In the genomic region with DNA sequence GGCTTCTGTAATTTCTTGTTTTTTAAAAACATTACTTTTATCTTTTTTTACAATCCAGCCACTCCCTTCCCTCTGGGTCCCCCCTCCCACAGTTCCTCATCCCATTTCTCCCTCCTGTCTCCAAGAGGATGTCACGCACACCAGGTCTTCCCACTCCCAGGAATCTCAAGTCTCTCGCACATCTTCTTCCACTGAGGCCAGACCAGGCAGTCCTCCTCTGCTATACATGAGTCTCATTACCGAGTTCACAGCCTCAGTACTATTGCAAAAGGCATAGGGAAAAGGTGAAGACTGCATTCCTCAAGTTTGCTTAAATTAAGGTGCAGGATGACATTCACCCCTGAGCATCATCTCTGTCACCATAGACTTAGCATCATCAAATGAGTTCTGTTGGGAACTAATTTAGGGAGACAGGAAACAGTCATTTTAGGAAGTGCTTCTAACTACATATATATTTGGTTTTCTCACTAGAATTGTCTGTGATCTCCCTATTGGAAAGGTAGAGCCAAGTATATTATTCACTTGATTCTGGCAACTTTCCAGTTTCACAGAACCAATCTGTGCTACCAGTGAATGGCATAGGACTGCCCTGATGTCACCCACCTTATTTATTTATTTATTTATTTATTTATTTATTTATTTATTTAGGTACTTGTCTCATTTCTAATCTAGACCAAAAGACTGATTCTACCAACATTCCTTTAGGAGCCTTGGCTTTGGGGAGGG, we compare ENCODE assay signal across 16 mouse cellular contexts. TPM values are rescaled to one million over a fixed set of nuclear protein-coding genes. Genes with fewer than 3 reads are reported as not detected.
DNase-seq lines count a peak whose midpoint lies in the region; ATAC-seq lines count a peak whose summit lies in the region.
"Had no signal": no experiment of that assay in that cellular context is flagged by ENCODE, and none has a peak within 500 bp of the region (broad histone marks: within the 10 kb centered on the region; RNA-seq: fewer than 3 reads in every experiment).

No protein-coding gene starts in this region.

- peaks cover 4% of the 10 kb centered on the region; the same call in 1 of the 2 replicates for H3K4me1 ChIP-seq in forebrain, embryonic 13.5 days
- peaks cover 14% of the 10 kb centered on the region for H3K4me1 ChIP-seq in forebrain, embryonic 10.5 days
- H3K4me1 ChIP-seq in midbrain, embryonic 15.5 days: peaks cover 12% of the 10 kb centered on the region; the same call in 1 of the 2 replicates
- peaks cover 14% of the 10 kb centered on the region for H3K4me1 ChIP-seq in midbrain, embryonic 10.5 days
- peaks cover 20% of the 10 kb centered on the region for H3K4me1 ChIP-seq in neural tube, embryonic 15.5 days
- peaks cover 11% of the 10 kb centered on the region for H3K4me1 ChIP-seq in heart, embryonic 10.5 days

- WGBS in forebrain, embryonic 13.5 days: 59% methylated on average over 3 of the region's 3 CpGs
- 61% methylated on average over 3 of the region's 3 CpGs for WGBS in forebrain, embryonic 10.5 days
- 58% methylated on average over 3 of the region's 3 CpGs for WGBS in midbrain, embryonic 15.5 days
- WGBS in midbrain, embryonic 10.5 days: 44% methylated on average over 3 of the region's 3 CpGs
- WGBS in neural tube, embryonic 15.5 days: 54% methylated on average over 3 of the region's 3 CpGs
- 39% methylated on average over 3 of the region's 3 CpGs for WGBS in heart, embryonic 10.5 days

- no peak overlapping the region for H3K9ac ChIP-seq in forebrain, embryonic 13.5 days
- no peak overlapping the region for H3K9ac ChIP-seq in midbrain, embryonic 15.5 days
- H3K9ac ChIP-seq in neural tube, embryonic 15.5 days (replicated peaks): no peak overlapping the region
- H3K9ac ChIP-seq: embryonic facial prominence, embryonic 15.5 days had no signal

- no peak overlapping the region for H3K4me3 ChIP-seq in forebrain, embryonic 13.5 days
- no peak overlapping the region for H3K4me3 ChIP-seq in forebrain, embryonic 10.5 days
- no peak overlapping the region for H3K4me3 ChIP-seq in midbrain, embryonic 15.5 days
- H3K4me3 ChIP-seq in midbrain, embryonic 10.5 days: no peak overlapping the region
- peak overlapping the region; percentile 12; the same call in 1 of the 2 replicates for H3K4me3 ChIP-seq in neural tube, embryonic 15.5 days (replicated peaks)
- no peak overlapping the region for H3K4me3 ChIP-seq in heart, embryonic 10.5 days
- H3K4me3 ChIP-seq: megakaryocyte, embryonic 14.5 days had no signal

- ATAC-seq in forebrain, embryonic 13.5 days: no peak
- no peak for ATAC-seq in midbrain, embryonic 15.5 days (replicated peaks)
- ATAC-seq in neural tube, embryonic 15.5 days (ENCODE audit: low FRiP score): no peak

- DNase-seq in forebrain, embryonic 10.5 days (ENCODE audit: extremely low spot score, low spot score): no peak
- DNase-seq in midbrain, embryonic 10.5 days (ENCODE audit: low spot score): no peak
- peak; percentile 49 to 59 for DNase-seq in cerebellum, postnatal 25 days
- no peak for DNase-seq in heart, embryonic 10.5 days (ENCODE audit: low spot score)
- DNase-seq: B cell, adult 2 months; embryo, embryonic 11 days; gastrocnemius, postnatal 10 days; heart, adult 18-20 months; kidney, postnatal 36 days; lung, postnatal 14 days had no signal

- peak overlapping the region; percentile 10; the same call in 1 of the 2 replicates for H3K4me2 ChIP-seq in forebrain, embryonic 13.5 days
- 0 out of 2 replicates have a peak overlapping the region, but pooled peaks have one; percentile 21 for H3K4me2 ChIP-seq in midbrain, embryonic 15.5 days
- peak overlapping the region; percentile 93 for H3K4me2 ChIP-seq in neural tube, embryonic 15.5 days

- no peaks in the 10 kb centered on the region for H3K36me3 ChIP-seq in forebrain, embryonic 13.5 days (ENCODE audit: poor library complexity, severe bottlenecking)
- H3K36me3 ChIP-seq in forebrain, embryonic 10.5 days (replicated peaks): no peaks in the 10 kb centered on the region
- H3K36me3 ChIP-seq in midbrain, embryonic 15.5 days (replicated peaks): no peaks in the 10 kb centered on the region
- H3K36me3 ChIP-seq in midbrain, embryonic 10.5 days: no peaks in the 10 kb centered on the region
- H3K36me3 ChIP-seq in neural tube, embryonic 15.5 days: no peaks in the 10 kb centered on the region
- H3K36me3 ChIP-seq in heart, embryonic 10.5 days: no peaks in the 10 kb centered on the region
- H3K36me3 ChIP-seq: embryonic facial prominence, embryonic 15.5 days; limb, embryonic 15.5 days had no signal

- H3K27me3 ChIP-seq in forebrain, embryonic 13.5 days: peaks cover 29% of the 10 kb centered on the region
- peaks cover 69% of the 10 kb centered on the region for H3K27me3 ChIP-seq in forebrain, embryonic 10.5 days (ENCODE audit: poor library complexity, severe bottlenecking)
- H3K27me3 ChIP-seq in midbrain, embryonic 15.5 days (replicated peaks): peaks cover 11% of the 10 kb centered on the region
- peaks cover 61% of the 10 kb centered on the region for H3K27me3 ChIP-seq in midbrain, embryonic 10.5 days (ENCODE audit: low read depth, poor library complexity, severe bottlenecking)
- peaks cover 5% of the 10 kb centered on the region; the same call in 1 of the 2 replicates for H3K27me3 ChIP-seq in neural tube, embryonic 15.5 days (replicated peaks)
- peaks cover 62% of the 10 kb centered on the region for H3K27me3 ChIP-seq in heart, embryonic 10.5 days (ENCODE audit: insufficient read depth, poor library complexity, severe bottlenecking)

- no peaks in the 10 kb centered on the region for H3K9me3 ChIP-seq in forebrain, embryonic 13.5 days (replicated peaks)
- H3K9me3 ChIP-seq in forebrain, embryonic 10.5 days: no peaks in the 10 kb centered on the region
- H3K9me3 ChIP-seq in midbrain, embryonic 15.5 days: no peaks in the 10 kb centered on the region
- no peaks in the 10 kb centered on the region for H3K9me3 ChIP-seq in midbrain, embryonic 10.5 days (replicated peaks)
- no peaks in the 10 kb centered on the region for H3K9me3 ChIP-seq in neural tube, embryonic 15.5 days (replicated peaks)
- no peaks in the 10 kb centered on the region for H3K9me3 ChIP-seq in heart, embryonic 10.5 days
- H3K9me3 ChIP-seq: embryonic facial prominence, embryonic 15.5 days; limb, embryonic 15.5 days had no signal

- H3K27ac ChIP-seq in forebrain, embryonic 13.5 days: no peak overlapping the region
- H3K27ac ChIP-seq in forebrain, embryonic 10.5 days: no peak overlapping the region
- no peak overlapping the region for H3K27ac ChIP-seq in midbrain, embryonic 15.5 days
- no peak overlapping the region for H3K27ac ChIP-seq in midbrain, embryonic 10.5 days (replicated peaks)
- H3K27ac ChIP-seq in neural tube, embryonic 15.5 days (replicated peaks): no peak overlapping the region
- no peak overlapping the region for H3K27ac ChIP-seq in heart, embryonic 10.5 days
- H3K27ac ChIP-seq: embryonic facial prominence, embryonic 15.5 days; limb, embryonic 15.5 days had no signal

RNA-seq across cellular contexts. Expression of a gene that starts 1.9 kb away (rescaled TPM):
- polyA plus RNA-seq in forebrain, embryonic 13.5 days (2015; fragmentation: Nextera tagmentation; extraction: Ambion mirVana): 30.4 and 30.9 TPM in 2 replicates
- polyA plus RNA-seq in forebrain, embryonic 10.5 days (2016; fragmentation: Nextera tagmentation; extraction: Ambion mirVana): 2.0 and 2.6 TPM in 2 replicates
- 85.8 and 86.1 TPM in 2 replicates for polyA plus RNA-seq in midbrain, embryonic 15.5 days (2015; fragmentation: Nextera tagmentation; extraction: Ambion mirVana)
- 3.0 and 5.6 TPM in 2 replicates for polyA plus RNA-seq in midbrain, embryonic 10.5 days (2016; fragmentation: Nextera tagmentation; extraction: Ambion mirVana)
- 107 and 111 TPM in 2 replicates for polyA plus RNA-seq in neural tube, embryonic 15.5 days (2015; fragmentation: Nextera tagmentation; extraction: Ambion mirVana)
- 0.52 and 0.58 TPM in 2 replicates for polyA plus RNA-seq in heart, embryonic 10.5 days (2016; fragmentation: Nextera tagmentation; extraction: Ambion mirVana)

Comparison
In these comparisons a context has a peak if more than half of its experiments do, and no peak if none do; other contexts are left out.
1. H3K4me2 ChIP-seq: peak in every context shown above with its lines; median percentile 93 in neural tube, embryonic 15.5 days; 21 in midbrain, embryonic 15.5 days; 10 in forebrain, embryonic 13.5 days.
2. DNase-seq: peak in cerebellum, postnatal 25 days (2 of 2); none in forebrain, embryonic 10.5 days (single experiment), midbrain, embryonic 10.5 days (single experiment) and heart, embryonic 10.5 days (single experiment).